Mouse (Mus musculus): ENCODE measurements at regions not wholly inside any gene's neighbourhood (a gene's known extent, or its start where the extent isn't known, plus 50 kb on each side); places are given as distances from the start of the nearest gene placed in this dataset.

DNA sequence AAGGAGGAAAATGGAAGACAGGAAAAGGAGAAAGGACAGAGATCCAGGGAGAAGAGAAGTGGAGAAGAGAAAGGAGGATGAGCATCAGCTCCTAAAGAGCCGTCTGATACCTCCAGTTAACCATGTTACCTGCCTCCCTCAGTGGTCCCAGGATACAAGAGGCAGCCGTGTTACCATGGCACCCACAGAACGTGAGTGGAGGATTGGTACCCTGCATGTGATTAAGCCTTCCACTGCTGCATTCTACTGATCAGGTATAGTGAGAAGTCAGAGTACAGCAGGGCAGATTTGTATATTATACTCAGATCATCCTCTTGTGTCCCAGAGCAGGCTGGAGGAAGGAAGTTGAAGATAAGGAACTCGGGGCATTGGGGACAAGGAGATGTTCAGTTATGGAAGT lies 115.5 kb upstream of the Tas2r119 start:
- no peak for TF ChIP-seq CTCF (IDR thresholded peaks at IDR 0.05; ENCODE audit: low read depth, low read length)
- TF ChIP-seq POLR2A (IDR thresholded peaks at IDR 0.05; ENCODE audit: extremely low read depth, insufficient read depth, low read length): no peak

All from liver, adult 2 months (tissue).